Mouse (Mus musculus) induced T-regulatory cell, adult 2 months (primary cell): Measurements from ENCODE around the gene Stox2.
"Not testable (repeated sequence)": the region's sequence is repeated elsewhere in the genome, so short reads cannot be mapped to it uniquely, and the experiment has no call there.

Experiments
- DNase-seq: peaks from one replicate; pipeline ENCODE4 v3.0.0-alpha.2; 2012; ENCODE audit warnings: low read depth

The Stox2 gene

GRCm38 (mm10) chr8:47446312-47447046 lies at the start of gene Stox2:
Stox2 (minus strand) TSS chr8:47446362.
- DNase-seq, result no peak

DNA sequence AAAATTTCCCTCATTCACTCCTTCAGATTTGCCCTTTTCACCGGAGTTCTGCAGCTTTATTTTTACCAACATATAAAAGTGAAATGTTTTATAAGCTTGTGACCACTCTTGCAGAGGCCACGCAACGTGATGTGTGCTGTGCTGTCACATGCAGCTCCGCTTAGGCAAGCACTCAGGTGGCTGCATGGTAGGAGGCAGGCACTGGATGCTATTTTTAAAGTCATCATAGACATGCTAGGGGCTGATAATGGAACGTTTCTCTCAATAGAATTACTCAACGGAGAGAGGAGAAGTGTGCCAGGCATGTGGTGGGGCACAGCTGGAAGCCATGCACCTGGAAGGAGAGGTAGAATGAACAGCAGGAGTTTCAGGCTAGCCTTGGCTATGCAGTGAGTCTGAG lies 49.3 kb upstream of the Stox2 start:
- no peak for DNase-seq

- no peak for DNase-seq
Observed at GRCm38 (mm10) chr8:47494602-47495153, 48.5 kb upstream of the Stox2 start.

GRCm38 (mm10) chr8:47493106-47493505 lies 46.9 kb upstream of the Stox2 start:
- DNase-seq, result no peak

DNA sequence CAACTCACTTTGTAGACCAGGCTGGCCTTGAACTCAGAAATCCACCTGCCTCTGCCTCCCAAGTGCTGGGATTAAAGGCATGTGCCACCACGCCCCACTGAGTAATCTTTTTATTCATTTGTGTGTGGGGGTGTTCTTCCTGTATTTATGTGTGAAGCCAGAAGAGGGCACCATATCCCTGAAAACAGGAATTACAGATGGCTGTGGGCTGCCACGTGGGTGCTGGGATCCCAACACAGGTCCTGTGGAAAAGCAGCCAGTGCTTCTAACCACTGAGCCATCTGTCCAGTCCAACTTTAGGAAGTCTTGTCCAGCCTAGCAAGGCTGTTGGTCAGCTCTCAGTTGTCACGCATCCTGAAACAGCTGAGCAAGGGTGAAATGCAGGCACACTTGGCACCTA lies 41.1 kb upstream of the Stox2 start:
- DNase-seq, result no peak

GRCm38 (mm10) chr8:47482354-47483071 lies 36.4 kb upstream of the Stox2 start:
- DNase-seq, result no peak

GRCm38 (mm10) chr8:47480039-47480438 lies 33.9 kb upstream of the Stox2 start:
- no peak for DNase-seq

- DNase-seq, result no peak
Observed at GRCm38 (mm10) chr8:47461650-47462049, 15.5 kb upstream of the Stox2 start.

DNA sequence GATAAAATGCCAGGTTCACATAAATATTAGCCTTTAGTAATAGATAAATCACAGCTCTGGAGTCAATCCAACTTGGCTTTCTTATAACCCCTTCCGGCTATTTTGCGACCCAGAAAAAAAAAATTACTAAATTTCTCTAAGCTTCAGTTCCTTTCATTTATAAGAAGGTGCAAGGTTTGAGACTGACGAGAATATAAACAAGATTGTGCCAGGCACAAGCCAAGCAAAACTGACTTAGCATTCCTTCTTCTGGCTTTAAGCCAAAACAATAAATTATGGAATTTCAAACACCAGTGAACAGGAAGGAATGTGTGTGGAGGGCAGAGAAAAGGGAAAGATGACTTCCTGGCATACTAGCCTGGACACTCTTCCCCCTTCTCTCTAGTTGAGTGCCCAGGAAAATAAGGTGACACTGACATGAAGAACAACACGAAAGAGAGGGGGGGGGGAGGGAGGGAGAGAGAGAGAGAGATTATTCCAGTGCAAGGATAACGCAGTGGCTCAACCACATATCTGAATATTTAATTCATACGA lies 13.1 kb upstream of the Stox2 start:
- DNase-seq, result no peak

DNA sequence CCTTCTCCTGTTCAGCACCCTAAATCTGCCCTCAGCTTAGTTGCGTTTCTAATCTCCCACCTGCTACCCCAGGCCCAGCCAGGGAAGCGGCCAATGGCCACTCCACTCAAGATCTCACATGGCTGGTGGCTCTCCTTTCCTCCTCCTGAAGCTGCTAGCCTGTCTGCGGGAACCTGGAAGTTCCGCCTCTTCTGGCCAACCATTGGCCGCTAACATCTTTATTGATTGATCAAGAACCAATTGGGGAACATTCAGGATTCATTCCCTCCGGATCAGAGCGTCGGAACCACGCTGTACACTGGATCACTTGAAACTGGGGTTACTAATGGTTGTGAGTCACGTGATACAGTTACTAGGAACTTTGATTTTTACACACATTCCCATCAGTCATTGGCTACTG lies 12.4 kb upstream of the Stox2 start:
- DNase-seq, result no peak

GRCm38 (mm10) chr8:47449211-47449610 lies 3.0 kb upstream of the Stox2 start:
- not testable (repeated sequence) for DNase-seq

GRCm38 (mm10) chr8:47439271-47439670 lies 6.9 kb downstream of the Stox2 start:
- no peak for DNase-seq

GRCm38 (mm10) chr8:47437976-47438375 lies 8.2 kb downstream of the Stox2 start:
- no peak for DNase-seq

DNA sequence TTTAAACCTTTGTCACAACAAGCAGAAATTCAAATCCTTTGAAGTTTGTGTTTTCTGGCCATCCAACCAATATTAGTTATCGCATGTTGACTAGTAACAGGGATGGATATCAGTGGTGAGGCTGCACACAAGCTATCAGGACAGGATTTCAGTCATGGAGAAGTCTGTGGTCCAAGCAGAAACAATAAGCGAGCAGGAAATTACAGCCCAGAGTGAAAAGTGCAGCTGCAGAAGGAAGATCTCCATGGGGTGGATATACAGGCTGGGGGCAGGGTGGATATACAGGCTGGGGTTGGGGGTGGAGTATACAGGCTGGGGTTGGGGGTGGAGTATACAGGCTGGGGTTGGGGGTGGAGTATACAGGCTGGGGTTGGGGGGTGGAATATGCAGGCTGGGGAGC lies 10.3 kb downstream of the Stox2 start:
- no peak for DNase-seq

DNA sequence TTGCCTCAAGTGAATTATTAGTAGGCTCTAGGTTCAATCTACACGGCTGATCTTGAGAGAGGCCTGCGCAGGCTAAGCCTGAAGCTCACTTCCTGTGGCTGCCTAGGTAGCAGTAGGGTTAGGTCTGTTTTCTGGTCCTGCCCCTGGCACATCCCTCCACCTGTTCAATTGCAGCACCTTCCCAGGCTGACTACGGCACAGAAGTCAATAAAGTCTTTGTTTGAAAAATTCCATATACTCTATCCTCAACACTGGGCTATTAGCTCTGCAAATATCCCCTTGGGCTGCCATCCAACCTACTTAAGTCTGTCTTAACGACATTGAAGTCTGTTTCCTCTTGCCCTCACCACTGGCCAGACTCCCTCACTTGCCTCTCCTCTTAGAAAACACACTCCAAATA lies 10.8 kb downstream of the Stox2 start:
- no peak for DNase-seq

- DNase-seq, result no peak
Observed at GRCm38 (mm10) chr8:47431263-47431662, 14.9 kb downstream of the Stox2 start.

GRCm38 (mm10) chr8:47414258-47414525 lies 32.0 kb downstream of the Stox2 start:
- DNase-seq, result not testable (repeated sequence)

GRCm38 (mm10) chr8:47413524-47414257 lies 32.5 kb downstream of the Stox2 start:
- DNase-seq, result peak; percentile 8

- no peak for DNase-seq
Observed at GRCm38 (mm10) chr8:47412696-47413523, 33.3 kb downstream of the Stox2 start.

DNA sequence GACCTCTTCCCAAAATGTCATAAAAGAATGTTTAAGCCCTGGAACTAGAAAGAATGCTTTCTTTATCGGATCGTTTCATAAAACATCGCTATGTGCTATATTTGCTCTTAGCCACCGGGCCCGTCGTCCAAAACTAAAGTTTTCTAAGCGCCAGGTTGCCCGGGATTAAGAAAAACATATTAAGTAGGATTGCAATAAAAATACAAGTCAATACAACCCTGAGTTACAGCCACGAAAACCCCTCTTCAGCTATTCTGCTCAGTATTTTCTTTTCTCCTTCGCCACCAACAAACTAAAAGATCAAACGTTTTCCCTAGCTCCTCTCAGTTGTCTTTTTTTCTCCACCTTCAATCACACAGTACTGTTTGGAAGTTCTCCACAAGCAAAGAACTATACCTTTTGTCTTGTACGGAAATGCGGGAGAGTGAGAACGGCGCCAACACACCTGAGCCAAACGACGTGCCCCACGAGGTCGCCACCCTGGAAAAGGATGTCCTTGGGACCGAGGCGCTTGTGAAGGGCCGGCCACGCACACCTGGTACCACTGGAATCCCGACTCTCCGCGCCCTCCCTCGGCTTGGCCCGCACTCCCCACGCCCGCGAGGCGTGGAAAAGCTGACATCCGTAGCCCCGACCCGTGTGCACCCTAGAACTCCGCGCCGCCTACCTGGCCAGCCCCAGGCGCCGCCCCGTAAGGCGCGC lies 34.0 kb downstream of the Stox2 start:
- peak; percentile 3 for DNase-seq

GRCm38 (mm10) chr8:47411321-47411720 lies 34.8 kb downstream of the Stox2 start:
- DNase-seq, result no peak
